Mouse (Mus musculus) thymus, adult 2 months (tissue): Measurements from ENCODE around the gene Nin. TPM values are rescaled to one million over a fixed set of nuclear protein-coding genes. Genes with fewer than 3 reads are reported as not detected.

Experiments used
- DNase-seq: peaks from one replicate; pipeline ENCODE4 v3.0.0; 2021
- H3K27ac ChIP-seq: fragments of 200-500 bp; 2 replicates; pipeline ENCODE4 v1.5.1; 2012; ENCODE audit warnings: low read length, control low read depth; ENCODE audit not compliant: control insufficient read depth, insufficient read depth
- H3K27me3 ChIP-seq: fragments of 200-500 bp; 2 replicates; pipeline ENCODE4 v1.6.1; 2012; ENCODE audit warnings: mild to moderate bottlenecking, low read length, moderate library complexity, mixed read lengths; ENCODE audit not compliant: control insufficient read depth, insufficient read depth
- H3K36me3 ChIP-seq: fragments of 200-500 bp; 2 replicates; pipeline ENCODE4 v1.6.1; 2012; ENCODE audit warnings: mild to moderate bottlenecking, low read length, moderate library complexity; ENCODE audit not compliant: control insufficient read depth, insufficient read depth
- H3K4me1 ChIP-seq: fragments of 200-500 bp; replicated peaks from 2 replicates; pipeline ENCODE4 v1.6.1; 2012; ENCODE audit warnings: low read length; ENCODE audit not compliant: control insufficient read depth, insufficient read depth
- H3K4me3 ChIP-seq: fragments of 200-500 bp; 2 replicates; pipeline ENCODE4 v1.5.1; 2012; ENCODE audit warnings: mild to moderate bottlenecking, low read length, control low read depth, moderate library complexity; ENCODE audit not compliant: control insufficient read depth, insufficient read depth
- CTCF ChIP-seq: fragments of 200-500 bp; IDR thresholded peaks from 2 replicates; pipeline ENCODE4 v1.5.1; 2012; ENCODE audit warnings: mild to moderate bottlenecking, control low read depth, low read length, moderate library complexity, borderline replicate concordance; ENCODE audit not compliant: control insufficient read depth, poor library complexity, insufficient read depth; ENCODE audit errors: extremely low read depth
- POLR2A ChIP-seq: fragments of 200-500 bp; IDR thresholded peaks from 2 replicates; pipeline ENCODE4 v1.6.1; 2012; ENCODE audit warnings: mild to moderate bottlenecking, low read length, control low read depth, moderate library complexity; ENCODE audit not compliant: control insufficient read depth, poor library complexity, insufficient read depth; ENCODE audit errors: extremely low read depth
- WGBS: fragments of 180-500 bp; shearing (Covaris S2); methylation state at CpG from one replicate; pipeline ENCODE4 v1.1.7; 2018; 5-methylcytosine and 5-hydroxymethylcytosine counted together
- polyA plus RNA-seq: library from polyadenylated mRNA; depleted of rRNA; stranded (reverse); fragments of >200 nt; gene quantifications from 2 replicates; pipeline ENCODE4 v1.2.3, GENCODE M21; 2012

Nin gene
- polyA plus RNA-seq, 1 experiment: 21.8 TPM

DNA sequence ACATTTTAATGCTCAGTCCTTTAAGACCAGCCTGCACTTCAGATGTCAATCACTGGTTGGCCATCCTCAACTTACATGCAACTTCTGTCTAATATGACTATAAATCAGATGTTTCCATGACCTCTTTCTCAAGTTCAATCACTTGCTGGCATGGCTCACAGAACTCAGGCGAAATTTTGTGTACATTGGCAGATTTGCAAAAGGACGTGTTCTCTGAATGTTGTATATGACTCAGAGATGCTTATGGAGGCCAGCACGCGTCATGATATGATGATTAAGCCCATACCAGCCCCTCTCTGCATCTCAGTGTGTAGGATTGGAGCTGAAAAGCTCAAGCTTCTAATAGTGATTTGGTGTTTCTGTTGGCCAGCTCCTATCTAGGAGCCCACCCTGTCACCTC lies 13.1 kb upstream of the Nin start:
- WGBS: 96% methylated on average over 4 of the region's 4 CpGs

DNA sequence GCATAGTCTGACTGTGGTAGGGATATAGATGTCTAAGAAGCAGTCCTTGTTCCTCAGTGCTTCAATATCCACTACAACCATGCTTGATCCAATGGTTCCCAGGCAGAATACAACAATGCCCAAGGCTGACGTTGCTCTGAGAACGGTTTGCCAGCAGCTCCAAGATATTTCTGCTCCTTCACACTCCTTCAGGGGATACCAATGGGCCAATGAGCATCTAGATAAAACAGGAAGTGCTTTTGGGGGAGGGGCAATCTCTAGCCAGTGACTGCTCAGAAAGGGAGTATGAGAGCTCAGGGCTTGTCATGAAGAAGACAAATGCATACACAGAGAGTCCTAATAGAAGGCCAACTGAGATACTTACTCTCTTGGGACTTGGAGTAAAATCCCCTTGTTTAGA lies 6.0 kb upstream of the Nin start:
- no peak overlapping the region for H3K27ac ChIP-seq
- WGBS: 46% methylated on average over 2 of the region's 2 CpGs
- no peak for TF ChIP-seq POLR2A
- TF ChIP-seq CTCF: no peak
- no peaks in the 10 kb centered on the region for H3K36me3 ChIP-seq
- DNase-seq: no peak
- H3K27me3 ChIP-seq: no peaks in the 10 kb centered on the region
- H3K4me1 ChIP-seq: peaks cover 5% of the 10 kb centered on the region; the same call in 1 of the 2 replicates
- H3K4me3 ChIP-seq: no peak overlapping the region

More for the DNA sequence above, 13.1 kb upstream of the Nin start:
- no peak for DNase-seq
- Histone ChIP-seq H3K36me3 (no peaks in the 10 kb centered on the region), H3K4me3 (no peak overlapping the region), H3K4me1 (peaks cover 14% of the 10 kb centered on the region), H3K27me3 (no peaks in the 10 kb centered on the region), H3K27ac (no peak overlapping the region)
- TF ChIP-seq POLR2A (no peak), CTCF (no peak)

- no peaks in the 10 kb centered on the region for H3K36me3 ChIP-seq
- no peaks in the 10 kb centered on the region for H3K27me3 ChIP-seq
- TF ChIP-seq CTCF (no peak), POLR2A (no peak)
- DNase-seq: no peak
- whole genome bisulfite sequencing: 96% methylated on average over 10 of the region's 10 CpGs
- peaks cover 5% of the 10 kb centered on the region; the same call in 1 of the 2 replicates for H3K4me1 ChIP-seq
- no peak overlapping the region for H3K27ac ChIP-seq
- H3K4me3 ChIP-seq: no peak overlapping the region
These were observed 5.3 kb upstream of the Nin start for GRCm38 (mm10) chr12:70118721-70119345.

- no peak overlapping the region for H3K27ac ChIP-seq
- no peaks in the 10 kb centered on the region for H3K27me3 ChIP-seq
- TF ChIP-seq POLR2A (no peak), CTCF (no peak)
- H3K36me3 ChIP-seq: no peaks in the 10 kb centered on the region
- no peak for DNase-seq
- no peak overlapping the region for H3K4me3 ChIP-seq
- WGBS: 87% methylated on average over 10 of the region's 10 CpGs
- peaks cover 3% of the 10 kb centered on the region; the same call in 1 of the 2 replicates for H3K4me1 ChIP-seq
These were observed 3.6 kb upstream of the Nin start for GRCm38 (mm10) chr12:70117146-70117545.

GRCm38 (mm10) chr12:70112090-70112383 lies 1.5 kb downstream of the Nin start:
- TF ChIP-seq CTCF (no peak), POLR2A (no peak)
- Histone ChIP-seq H3K4me1 (peaks cover 24% of the 10 kb centered on the region), H3K27me3 (no peaks in the 10 kb centered on the region), H3K27ac (no peak overlapping the region), H3K4me3 (peak overlapping the region; percentile 89), H3K36me3 (no peaks in the 10 kb centered on the region)
- WGBS: 10% methylated on average over 16 of the region's 16 CpGs
- no peak for DNase-seq

DNA sequence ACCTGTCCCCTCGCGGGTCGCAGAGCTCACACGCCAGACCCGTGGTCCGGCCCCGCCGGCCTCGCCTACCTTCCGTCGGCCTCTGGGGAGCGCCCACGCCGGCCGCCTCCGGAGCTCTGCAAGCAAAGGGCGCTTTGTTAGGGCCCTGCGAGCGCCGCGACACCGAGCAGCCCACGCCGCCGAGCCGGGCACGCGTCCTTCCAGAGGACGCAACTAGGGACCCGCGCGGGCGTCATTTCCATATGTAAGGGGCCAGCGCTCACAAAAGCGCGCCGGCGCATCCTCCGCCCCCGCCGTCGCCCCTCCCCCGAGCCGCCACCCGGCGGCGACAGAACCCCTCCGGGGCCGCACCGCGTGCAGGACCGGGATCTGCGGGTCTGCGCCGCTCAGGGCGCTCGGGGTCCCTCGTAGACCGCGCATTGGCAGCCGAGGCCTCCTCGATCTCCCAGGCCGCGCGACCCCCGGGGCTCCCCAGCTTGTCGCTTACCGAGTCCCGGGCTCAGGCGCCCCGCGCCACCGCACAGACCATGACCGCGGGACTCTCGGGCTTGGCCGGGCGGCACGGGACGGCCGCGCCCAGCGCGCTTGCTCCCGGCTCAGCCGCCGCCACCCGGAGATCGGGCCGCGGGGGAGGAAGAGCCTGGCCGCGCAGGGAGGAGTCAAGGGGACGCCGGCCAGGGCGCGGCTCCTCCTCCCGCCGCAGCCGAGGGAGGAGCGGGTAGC lies 2.0 kb downstream of the Nin start:
- H3K4me3 ChIP-seq: peak overlapping the region; percentile 89
- no peaks in the 10 kb centered on the region for H3K27me3 ChIP-seq
- 1% methylated on average over 95 of the region's 101 CpGs for WGBS
- no peak overlapping the region for H3K27ac ChIP-seq
- TF ChIP-seq CTCF (0 out of 2 replicates have a peak, but pooled peaks have one; percentile 13), POLR2A (peak; percentile 35; the same call in 1 of the 2 replicates)
- peak; percentile 70 for DNase-seq
- H3K4me1 ChIP-seq: peaks cover 26% of the 10 kb centered on the region
- no peaks in the 10 kb centered on the region for H3K36me3 ChIP-seq

- no peak for TF ChIP-seq CTCF
- TF ChIP-seq POLR2A: no peak
- WGBS: 0% methylated on average over 16 of the region's 16 CpGs
- H3K4me1 ChIP-seq: peaks cover 31% of the 10 kb centered on the region
- no peaks in the 10 kb centered on the region for H3K36me3 ChIP-seq
- DNase-seq: peak; percentile 40
- H3K27ac ChIP-seq: no peak overlapping the region
- no peaks in the 10 kb centered on the region for H3K27me3 ChIP-seq
- H3K4me3 ChIP-seq: peak overlapping the region; percentile 89
These were observed 2.5 kb downstream of the Nin start for GRCm38 (mm10) chr12:70111117-70111366.
